Mouse (Mus musculus) midbrain, embryonic 14.5 days (tissue): ENCODE measurements around the gene Trim9. TPM values are rescaled to one million over a fixed set of nuclear protein-coding genes. Genes with fewer than 3 reads are reported as not detected.

Experiments
- ATAC-seq: fragments of 200-750 bp; cut with Nextera tagmentation; 2 replicates; pipeline ENCODE4 v1.8.0; 2017; ENCODE audit warnings: moderate number of reproducible peaks, moderate library complexity; ENCODE audit not compliant: low FRiP score, low TSS enrichment
- DNase-seq: peaks from one replicate; pipeline ENCODE4 v3.0.0-alpha.2; 2015
- H3K27ac ChIP-seq: fragments of 300-500 bp; sonication (generic); replicated peaks from 2 replicates; pipeline ENCODE4 v1.5.1; 2014; ENCODE audit warnings: mild to moderate bottlenecking, low read depth, low read length, moderate library complexity
- H3K27me3 ChIP-seq: fragments of 300-500 bp; sonication (generic); 2 replicates; pipeline ENCODE4 v1.6.1; 2014; ENCODE audit warnings: low read length, control low read depth, mixed read lengths; ENCODE audit not compliant: control insufficient read depth, insufficient read depth
- H3K36me3 ChIP-seq: fragments of 300-500 bp; sonication (generic); 2 replicates; pipeline ENCODE4 v1.6.1; 2014; ENCODE audit warnings: low read length, control low read depth; ENCODE audit not compliant: control insufficient read depth, insufficient read depth
- H3K4me1 ChIP-seq: fragments of 300-500 bp; sonication (generic); 2 replicates; pipeline ENCODE4 v1.6.1; 2014; ENCODE audit warnings: mild to moderate bottlenecking, antibody characterized with exemption, low read length, control low read depth; ENCODE audit not compliant: control insufficient read depth, insufficient read depth
- H3K4me2 ChIP-seq: fragments of 300-500 bp; sonication (generic); 2 replicates; pipeline ENCODE4 v1.6.1; 2014; ENCODE audit warnings: mild to moderate bottlenecking, low read length, moderate library complexity
- H3K4me3 ChIP-seq: fragments of 300-500 bp; sonication (generic); replicated peaks from 2 replicates; pipeline ENCODE4 v1.5.1; 2014; ENCODE audit warnings: low read depth, low read length
- H3K9ac ChIP-seq: fragments of 300-500 bp; sonication (generic); replicated peaks from 2 replicates; pipeline ENCODE4 v1.6.1; 2014; ENCODE audit warnings: mild to moderate bottlenecking, low read length, moderate library complexity
- H3K9me3 ChIP-seq: fragments of 300-500 bp; sonication (generic); 2 replicates; pipeline ENCODE4 v1.6.1; 2016; ENCODE audit warnings: low read length, control low read depth, mixed read lengths; ENCODE audit not compliant: control insufficient read depth
- WGBS: fragments of 180-500 bp; shearing (Covaris S2); extraction: QIAGEN DNeasy Blood & Tissue Kit; methylation state at CpG from one replicate; pipeline ENCODE4 v1.1.7; 2014; 5-methylcytosine and 5-hydroxymethylcytosine counted together
- polyA plus RNA-seq: library from polyadenylated mRNA; unstranded; fragments of >200 nt; fragmentation: Nextera tagmentation; extraction: Ambion mirVana; gene quantifications from 2 replicates; pipeline ENCODE4 v1.2.1, GENCODE M21; 2014

Trim9 gene
- polyA plus RNA-seq, 1 experiment from 2014 or later: 65.2 TPM

DNA sequence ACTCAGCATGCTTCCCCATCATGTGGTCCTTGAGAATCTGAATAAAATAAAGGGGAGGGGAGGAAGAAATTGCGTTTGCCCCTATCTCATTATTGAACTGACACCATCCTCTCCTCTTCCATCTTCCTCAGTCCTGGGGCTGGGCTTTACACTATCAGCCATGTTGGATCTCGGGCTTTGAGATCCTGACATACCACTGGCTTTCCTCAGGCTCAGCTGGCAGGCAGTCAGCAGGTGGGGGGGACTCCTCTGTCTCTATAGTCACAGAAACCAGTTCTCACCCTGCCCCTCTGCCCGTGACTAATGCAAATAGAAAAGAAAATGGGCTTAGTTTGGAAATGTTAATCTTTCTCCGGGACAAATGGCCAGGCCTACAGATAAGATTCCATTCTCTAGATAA, 15.6 kb upstream of the Trim9 start:
- DNase-seq: peak; percentile 59

DNA sequence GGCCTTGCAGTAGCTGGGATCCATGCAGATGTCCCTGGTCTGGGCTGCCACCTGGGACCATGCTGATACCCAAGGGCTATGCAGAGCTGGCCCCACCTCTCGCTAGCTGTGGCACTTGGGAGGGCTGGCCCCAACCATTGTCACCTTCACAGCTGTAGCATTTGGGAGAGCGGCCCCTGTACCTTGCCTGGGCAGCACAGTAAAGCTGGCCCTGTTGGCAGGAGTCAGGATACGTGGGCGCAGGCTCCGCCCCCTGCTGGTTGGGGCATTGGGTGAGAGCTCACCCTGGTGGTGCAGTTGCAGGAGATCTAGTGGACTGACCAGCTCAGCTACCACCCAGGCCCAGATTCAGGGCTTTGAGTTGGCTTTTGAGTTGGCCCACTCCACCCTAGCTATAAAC, 12.9 kb upstream of the Trim9 start:
- Histone ChIP-seq H3K36me3 (no peaks in the 10 kb centered on the region), H3K27ac (no peak overlapping the region), H3K9ac (no peak overlapping the region), H3K4me1 (0 out of 2 replicates have a peak, but pooled peaks cover 11% of the 10 kb centered on the region), H3K9me3 (no peaks in the 10 kb centered on the region), H3K4me2 (no peak overlapping the region), H3K27me3 (no peaks in the 10 kb centered on the region), H3K4me3 (no peak overlapping the region)
- no peak for ATAC-seq
- 93% methylated on average over 5 of the region's 5 CpGs for WGBS
- no peak for DNase-seq

More for the DNA sequence above, 15.6 kb upstream of the Trim9 start:
- H3K27me3 ChIP-seq: no peaks in the 10 kb centered on the region
- no peak for ATAC-seq
- no peak overlapping the region for H3K9ac ChIP-seq
- no peaks in the 10 kb centered on the region for H3K36me3 ChIP-seq
- H3K4me3 ChIP-seq: no peak overlapping the region
- WGBS: 3% methylated on average over 4 of the region's 4 CpGs
- peaks cover 21% of the 10 kb centered on the region for H3K4me1 ChIP-seq
- no peak overlapping the region for H3K27ac ChIP-seq
- no peaks in the 10 kb centered on the region for H3K9me3 ChIP-seq
- no peak overlapping the region for H3K4me2 ChIP-seq

DNA sequence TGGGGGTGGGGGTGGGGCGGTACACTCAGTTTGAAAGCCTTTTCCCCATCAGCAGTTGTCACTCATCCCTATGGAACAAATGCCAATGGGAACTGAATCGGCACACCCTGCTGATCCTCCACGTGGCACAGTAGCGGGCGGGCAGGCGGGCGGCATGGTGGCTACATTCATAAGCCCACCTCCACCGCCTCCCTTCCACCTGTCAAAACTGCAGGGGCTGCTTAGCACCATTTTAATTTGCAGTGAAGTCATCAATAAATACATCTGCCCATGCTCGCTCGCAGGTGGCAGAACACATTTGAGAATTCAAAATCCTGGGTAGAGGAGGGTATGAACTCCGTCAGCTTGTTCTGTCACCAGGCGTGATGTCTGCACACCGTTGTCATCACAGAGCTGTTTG, 12.0 kb upstream of the Trim9 start:
- H3K9ac ChIP-seq: no peak overlapping the region
- DNase-seq: no peak
- 0 out of 2 replicates have a peak, but pooled peaks cover 11% of the 10 kb centered on the region for H3K4me1 ChIP-seq
- no peaks in the 10 kb centered on the region for H3K36me3 ChIP-seq
- H3K4me2 ChIP-seq: peak overlapping the region; percentile 27; the same call in 1 of the 2 replicates
- ATAC-seq: no peak
- no peak overlapping the region for H3K27ac ChIP-seq
- H3K27me3 ChIP-seq: no peaks in the 10 kb centered on the region
- WGBS: 64% methylated on average over 13 of the region's 13 CpGs
- H3K9me3 ChIP-seq: no peaks in the 10 kb centered on the region
- H3K4me3 ChIP-seq: no peak overlapping the region

DNA sequence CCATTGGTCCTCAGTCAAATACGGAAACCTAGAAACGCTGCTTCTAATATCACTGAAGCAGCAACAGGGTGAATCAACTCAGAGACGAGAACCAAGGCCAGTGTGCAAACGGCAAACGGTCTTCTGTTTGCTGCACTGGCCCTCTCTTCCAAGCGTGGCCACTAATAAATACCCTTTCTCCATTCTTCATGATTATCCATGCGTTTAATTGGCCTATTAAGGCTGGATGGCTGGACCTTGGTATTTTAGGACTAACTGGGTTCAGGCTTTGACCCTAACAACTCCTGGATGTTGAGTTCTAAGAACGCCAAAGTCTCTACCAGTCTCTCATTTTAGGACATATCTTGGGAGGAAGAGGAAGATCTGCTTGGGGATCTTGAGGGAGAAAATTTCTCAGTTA, 7.5 kb upstream of the Trim9 start:
- no peak overlapping the region for H3K4me2 ChIP-seq
- no peaks in the 10 kb centered on the region for H3K27me3 ChIP-seq
- 54% methylated on average over 8 of the region's 8 CpGs for WGBS
- peaks cover 10% of the 10 kb centered on the region; the same call in 1 of the 2 replicates for H3K4me1 ChIP-seq
- H3K9me3 ChIP-seq: no peaks in the 10 kb centered on the region
- no peak overlapping the region for H3K4me3 ChIP-seq
- no peak overlapping the region for H3K27ac ChIP-seq
- ATAC-seq (no peak), DNase-seq (no peak)
- H3K36me3 ChIP-seq: no peaks in the 10 kb centered on the region
- H3K9ac ChIP-seq: no peak overlapping the region

DNA sequence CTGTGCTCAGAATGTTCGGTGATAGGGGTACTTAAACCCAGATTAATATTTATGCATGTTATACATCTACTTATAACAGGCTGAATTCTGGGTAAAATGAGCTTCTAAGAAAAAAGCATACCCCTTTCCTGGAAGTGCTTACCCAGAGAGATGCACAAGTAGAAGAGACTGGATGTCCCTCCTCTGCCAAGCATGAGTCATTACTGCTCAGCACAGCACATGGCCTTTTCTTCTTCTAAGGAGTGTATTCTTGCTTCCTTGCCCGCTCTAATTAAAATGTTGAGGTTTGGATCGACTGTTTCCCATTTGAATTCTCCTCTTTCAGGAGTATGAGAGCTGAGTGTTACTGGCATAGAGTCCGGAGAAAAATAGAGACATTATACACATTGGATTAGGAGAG, 3.1 kb upstream of the Trim9 start:
- H3K4me2 ChIP-seq: no peak overlapping the region
- H3K4me1 ChIP-seq: peaks cover 13% of the 10 kb centered on the region; the same call in 1 of the 2 replicates
- H3K27ac ChIP-seq: no peak overlapping the region
- no peak for DNase-seq
- no peaks in the 10 kb centered on the region for H3K27me3 ChIP-seq
- no peaks in the 10 kb centered on the region for H3K9me3 ChIP-seq
- H3K4me3 ChIP-seq: no peak overlapping the region
- ATAC-seq: no peak
- WGBS: 58% methylated on average over 4 of the region's 4 CpGs
- no peaks in the 10 kb centered on the region for H3K36me3 ChIP-seq
- no peak overlapping the region for H3K9ac ChIP-seq

DNA sequence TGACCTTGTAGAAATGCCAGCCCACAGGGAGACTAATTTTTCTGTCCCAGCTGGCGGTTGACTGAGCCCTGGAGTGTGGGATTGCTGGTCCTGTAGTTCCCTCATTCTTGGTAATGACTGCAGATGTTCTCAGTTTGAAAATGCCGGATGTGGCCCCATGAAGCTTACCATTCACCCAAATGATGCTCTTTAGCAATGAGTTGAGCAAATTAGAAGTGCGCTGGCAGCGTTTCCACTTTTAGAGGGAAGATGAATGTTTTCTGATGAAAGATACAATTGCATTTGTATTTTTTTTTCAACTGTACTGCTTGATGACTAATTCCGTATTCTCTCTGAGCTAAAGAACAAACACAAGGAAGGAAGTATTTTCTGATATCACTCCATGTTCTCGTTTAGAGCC, 2.4 kb upstream of the Trim9 start:
- H3K27ac ChIP-seq: no peak overlapping the region
- no peaks in the 10 kb centered on the region for H3K36me3 ChIP-seq
- no peak for DNase-seq
- H3K4me3 ChIP-seq: no peak overlapping the region
- no peak overlapping the region for H3K4me2 ChIP-seq
- H3K27me3 ChIP-seq: no peaks in the 10 kb centered on the region
- no peaks in the 10 kb centered on the region for H3K9me3 ChIP-seq
- 87% methylated on average over 6 of the region's 6 CpGs for WGBS
- H3K4me1 ChIP-seq: peaks cover 20% of the 10 kb centered on the region; the same call in 1 of the 2 replicates
- H3K9ac ChIP-seq: no peak overlapping the region
- no peak for ATAC-seq

DNA sequence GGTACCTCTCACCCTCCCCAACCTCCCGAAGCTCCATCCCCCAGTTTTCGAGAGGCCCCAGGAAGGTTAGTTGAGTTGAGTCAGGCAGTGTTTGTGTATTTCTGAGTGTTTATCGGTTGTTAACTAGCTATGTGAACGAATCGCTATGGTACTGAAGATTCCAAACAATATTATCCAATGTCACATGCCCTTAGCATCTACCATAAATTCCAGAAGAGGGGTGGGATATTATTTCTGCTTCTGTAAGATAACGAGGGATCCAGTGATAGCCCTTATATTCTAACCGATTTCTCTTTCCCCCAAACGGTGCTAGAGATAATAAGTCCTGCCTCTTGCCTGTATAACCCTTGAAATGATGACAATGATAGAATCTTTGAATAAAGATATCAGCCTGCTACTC, 612 bp upstream of the Trim9 start:
- H3K9me3 ChIP-seq: no peaks in the 10 kb centered on the region
- 5% methylated on average over 8 of the region's 8 CpGs for WGBS
- peak overlapping the region; percentile 79 for H3K4me3 ChIP-seq
- DNase-seq (peak; percentile 65), ATAC-seq (no peak)
- H3K4me2 ChIP-seq: peak overlapping the region; percentile 89
- H3K36me3 ChIP-seq: no peaks in the 10 kb centered on the region
- no peaks in the 10 kb centered on the region for H3K27me3 ChIP-seq
- peak overlapping the region; percentile 98 for H3K27ac ChIP-seq
- H3K9ac ChIP-seq: peak overlapping the region; percentile 86
- H3K4me1 ChIP-seq: peaks cover 34% of the 10 kb centered on the region

DNA sequence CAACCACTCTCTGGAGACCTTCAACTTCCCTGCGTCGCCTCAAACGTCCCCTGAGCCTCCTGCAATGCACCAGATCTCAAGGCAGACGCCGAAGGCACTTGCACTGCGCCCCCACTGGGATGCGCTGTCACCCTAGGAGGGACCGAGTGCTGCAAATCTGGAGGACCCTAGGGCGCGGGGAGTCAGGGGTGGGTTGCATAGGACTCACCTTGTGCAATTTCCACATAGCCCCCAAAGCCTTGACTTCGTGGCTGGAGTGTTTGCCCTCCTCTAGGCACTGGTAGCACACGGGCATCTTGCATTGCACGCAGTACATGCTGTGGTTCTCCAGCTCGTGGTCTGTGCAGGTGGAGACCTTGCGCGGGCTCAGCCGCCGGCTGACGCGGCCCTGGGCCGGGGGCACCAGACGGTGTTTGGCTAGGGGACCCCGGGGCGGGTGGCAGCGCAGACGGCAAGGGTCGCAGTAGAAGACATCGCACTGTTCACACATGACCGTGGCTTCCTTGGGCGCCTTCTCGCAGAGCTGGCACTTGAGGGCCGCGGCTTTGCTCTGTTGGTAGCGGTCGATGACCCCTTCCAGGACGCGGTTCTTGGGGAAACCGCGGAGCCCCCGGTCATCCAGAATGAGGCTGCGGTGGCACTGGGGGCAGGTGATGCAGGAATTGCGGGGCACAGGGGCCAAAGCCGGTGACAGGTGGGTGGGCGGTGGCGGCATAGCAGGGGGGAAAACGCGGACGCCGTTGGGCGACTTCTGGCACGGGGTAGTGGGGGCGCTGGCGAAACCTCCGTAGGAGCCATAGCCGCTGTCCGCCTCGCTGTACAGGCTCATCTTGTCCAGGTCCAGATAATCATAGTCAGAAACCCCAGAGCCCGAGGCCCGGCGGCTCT, 1.0 kb downstream of the Trim9 start:
- Histone ChIP-seq H3K4me2 (peak overlapping the region; percentile 89), H3K9me3 (no peaks in the 10 kb centered on the region), H3K9ac (peak overlapping the region; percentile 86), H3K27me3 (no peaks in the 10 kb centered on the region), H3K4me3 (peak overlapping the region; percentile 79), H3K36me3 (no peaks in the 10 kb centered on the region), H3K27ac (peak overlapping the region; percentile 98), H3K4me1 (peaks cover 45% of the 10 kb centered on the region)
- WGBS: under 1% methylated on average over 60 of the region's 60 CpGs
- peak; percentile 89 for DNase-seq
- ATAC-seq: peak; percentile 46
